Mouse (Mus musculus) frontal cortex, postnatal 36 days (tissue): Measurements from ENCODE around the gene Gpbar1.
"Not testable (repeated sequence)": the region's sequence is repeated elsewhere in the genome, so short reads cannot be mapped to it uniquely, and the experiment has no call there.

Experiments used
- DNase-seq, 2 experiments: peaks; one replicate each; pipeline ENCODE4 v3.0.0; 2022; ENCODE audit warnings: low spot score in 2 of 2

Gpbar1 gene

GRCm38 (mm10) chr1:74321396-74321795, 43.0 kb downstream of the Gpbar1 start:
- DNase-seq = no peak

DNA sequence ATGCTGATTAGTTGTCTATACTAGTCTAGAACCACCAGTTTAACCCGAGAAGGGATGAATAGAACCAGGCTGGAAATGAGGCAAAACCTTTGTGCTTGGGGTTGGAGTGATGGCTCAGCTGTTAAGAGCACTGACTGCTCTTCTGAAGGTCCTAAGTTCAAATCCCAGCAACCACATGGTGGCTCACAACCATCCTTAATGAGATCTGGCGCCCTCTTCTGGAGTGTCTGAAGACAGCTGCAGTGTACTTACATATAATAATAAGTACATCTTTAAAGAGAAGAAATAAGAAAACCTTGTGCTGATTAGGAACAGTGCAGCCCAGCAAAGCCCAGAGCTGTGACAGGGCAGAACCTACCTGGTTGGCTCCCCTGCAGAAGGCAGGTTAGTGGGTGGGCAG, 48.6 kb downstream of the Gpbar1 start:
- DNase-seq = not testable (repeated sequence)
